Mouse (Mus musculus) liver, embryonic 15.5 days (tissue): ENCODE measurements at regions not wholly inside any gene's neighbourhood (a gene's known extent, or its start where the extent isn't known, plus 50 kb on each side); places are given as distances from the start of the nearest gene placed in this dataset.
A peak's percentile ranks its signal among the peaks of the same experiment; 100 is the strongest.

Source experiments
- ATAC-seq: fragments of 200-750 bp; cut with Nextera tagmentation; 2 replicates; pipeline ENCODE4 v1.8.0; 2017; ENCODE audit warnings: moderate number of reproducible peaks, mild to moderate bottlenecking, moderate library complexity; ENCODE audit not compliant: insufficient read depth
- H3K27ac ChIP-seq: fragments of 300-500 bp; sonication (generic); replicated peaks from 2 replicates; pipeline ENCODE4 v1.5.1; 2015; ENCODE audit warnings: mild to moderate bottlenecking, inconsistent platforms
- H3K27me3 ChIP-seq: fragments of 300-500 bp; sonication (generic); 2 replicates; pipeline ENCODE4 v1.6.1; 2015; ENCODE audit warnings: mild to moderate bottlenecking, inconsistent platforms
- H3K36me3 ChIP-seq: fragments of 300-500 bp; sonication (generic); replicated peaks from 2 replicates; pipeline ENCODE4 v1.6.1; 2015; ENCODE audit warnings: moderate library complexity, mild to moderate bottlenecking, inconsistent platforms
- H3K4me1 ChIP-seq: fragments of 300-500 bp; sonication (generic); replicated peaks from 2 replicates; pipeline ENCODE4 v1.6.1; 2015; ENCODE audit warnings: inconsistent platforms
- H3K4me2 ChIP-seq: fragments of 300-500 bp; sonication (generic); 2 replicates; pipeline ENCODE4 v1.6.1; 2015; ENCODE audit warnings: moderate library complexity, mild to moderate bottlenecking, inconsistent platforms
- H3K4me3 ChIP-seq: fragments of 300-500 bp; sonication (generic); replicated peaks from 2 replicates; pipeline ENCODE4 v1.5.1; 2015; ENCODE audit warnings: mild to moderate bottlenecking, inconsistent platforms
- H3K9ac ChIP-seq: fragments of 300-500 bp; sonication (generic); 2 replicates; pipeline ENCODE4 v1.6.1; 2015; ENCODE audit warnings: moderate library complexity, mild to moderate bottlenecking, inconsistent platforms
- H3K9me3 ChIP-seq: fragments of 300-500 bp; sonication (generic); replicated peaks from 2 replicates; pipeline ENCODE4 v1.6.1; 2016; ENCODE audit warnings: inconsistent platforms
- WGBS: fragments of 180-500 bp; shearing (Covaris S2); methylation state at CpG from one replicate; pipeline ENCODE4 v1.1.7; 2015; ENCODE audit warnings: mixed read lengths; ENCODE audit not compliant: insufficient replicate concordance; 5-methylcytosine and 5-hydroxymethylcytosine counted together

- no peak overlapping the region for H3K4me2 ChIP-seq
- H3K27ac ChIP-seq = no peak overlapping the region
- H3K4me3 ChIP-seq = no peak overlapping the region
- WGBS = 66% methylated on average over 8 of the region's 8 CpGs
- no peak for ATAC-seq
- H3K9me3 ChIP-seq = no peaks in the 10 kb centered on the region
- H3K27me3 ChIP-seq = no peaks in the 10 kb centered on the region
- peaks cover 15% of the 10 kb centered on the region; the same call in 1 of the 2 replicates for H3K4me1 ChIP-seq
- no peaks in the 10 kb centered on the region for H3K36me3 ChIP-seq
- H3K9ac ChIP-seq = no peak overlapping the region
These were observed 105.0 kb upstream of the Bcl6 start for GRCm38 (mm10) chr16:24093624-24094023.

- H3K4me1 ChIP-seq = peaks cover 15% of the 10 kb centered on the region; the same call in 1 of the 2 replicates
- no peaks in the 10 kb centered on the region for H3K9me3 ChIP-seq
- no peaks in the 10 kb centered on the region for H3K27me3 ChIP-seq
- ATAC-seq = no peak
- 46% methylated on average over 5 of the region's 5 CpGs for WGBS
- no peak overlapping the region for H3K27ac ChIP-seq
- H3K4me3 ChIP-seq = no peak overlapping the region
- H3K4me2 ChIP-seq = no peak overlapping the region
- no peak overlapping the region for H3K9ac ChIP-seq
- H3K36me3 ChIP-seq = no peaks in the 10 kb centered on the region
These were observed 104.2 kb upstream of the Bcl6 start for GRCm38 (mm10) chr16:24092616-24093525.

GRCm38 (mm10) chr16:24092136-24092535 is 103.5 kb upstream of the Bcl6 start:
- no peak overlapping the region for H3K27ac ChIP-seq
- ATAC-seq = no peak
- H3K9ac ChIP-seq = no peak overlapping the region
- no peaks in the 10 kb centered on the region for H3K9me3 ChIP-seq
- no peaks in the 10 kb centered on the region for H3K27me3 ChIP-seq
- 57% methylated on average over 4 of the region's 4 CpGs for WGBS
- H3K4me3 ChIP-seq = no peak overlapping the region
- peaks cover 15% of the 10 kb centered on the region; the same call in 1 of the 2 replicates for H3K4me1 ChIP-seq
- no peak overlapping the region for H3K4me2 ChIP-seq
- H3K36me3 ChIP-seq = no peaks in the 10 kb centered on the region

- no peaks in the 10 kb centered on the region for H3K9me3 ChIP-seq
- no peak for ATAC-seq
- 53% methylated on average over 4 of the region's 4 CpGs for WGBS
- H3K4me1 ChIP-seq = peaks cover 15% of the 10 kb centered on the region; the same call in 1 of the 2 replicates
- H3K4me2 ChIP-seq = no peak overlapping the region
- no peak overlapping the region for H3K4me3 ChIP-seq
- no peak overlapping the region for H3K9ac ChIP-seq
- H3K27me3 ChIP-seq = no peaks in the 10 kb centered on the region
- H3K27ac ChIP-seq = 0 out of 2 replicates have a peak overlapping the region, but pooled peaks have one; percentile 1
- H3K36me3 ChIP-seq = no peaks in the 10 kb centered on the region
These were observed 102.3 kb upstream of the Bcl6 start for GRCm38 (mm10) chr16:24090981-24091380.

GRCm38 (mm10) chr16:24089840-24090762 is 101.4 kb upstream of the Bcl6 start:
- Histone ChIP-seq H3K4me1 (peaks cover 15% of the 10 kb centered on the region; the same call in 1 of the 2 replicates), H3K27ac (peak overlapping the region; percentile 19; the same call in 1 of the 2 replicates), H3K4me3 (no peak overlapping the region), H3K4me2 (no peak overlapping the region), H3K27me3 (no peaks in the 10 kb centered on the region), H3K9ac (no peak overlapping the region), H3K36me3 (no peaks in the 10 kb centered on the region), H3K9me3 (no peaks in the 10 kb centered on the region)
- peak; percentile 75 for ATAC-seq
- WGBS = 65% methylated on average over 11 of the region's 11 CpGs

- Histone ChIP-seq H3K4me3 (no peak overlapping the region), H3K9ac (no peak overlapping the region), H3K9me3 (no peaks in the 10 kb centered on the region), H3K4me1 (no peaks in the 10 kb centered on the region; the same call in none of the 2 replicates), H3K36me3 (no peaks in the 10 kb centered on the region), H3K27me3 (no peaks in the 10 kb centered on the region), H3K4me2 (no peak overlapping the region), H3K27ac (no peak overlapping the region)
- no peak for ATAC-seq
- WGBS = 56% methylated on average over 8 of the region's 8 CpGs
These were observed 95.3 kb upstream of the Bcl6 start for GRCm38 (mm10) chr16:24083966-24084365.

GRCm38 (mm10) chr16:24080471-24080870 is 91.8 kb upstream of the Bcl6 start:
- Histone ChIP-seq H3K4me3 (no peak overlapping the region), H3K27ac (no peak overlapping the region), H3K9me3 (no peaks in the 10 kb centered on the region), H3K27me3 (no peaks in the 10 kb centered on the region), H3K4me1 (no peaks in the 10 kb centered on the region; the same call in none of the 2 replicates), H3K4me2 (no peak overlapping the region), H3K9ac (no peak overlapping the region), H3K36me3 (no peaks in the 10 kb centered on the region)
- ATAC-seq = no peak
- WGBS = 67% methylated on average over 5 of the region's 5 CpGs

- H3K27ac ChIP-seq = peak overlapping the region; percentile 38; the same call in 1 of the 2 replicates
- no peak overlapping the region for H3K9ac ChIP-seq
- 54% methylated on average over 1 of the region's 1 CpGs for WGBS
- H3K9me3 ChIP-seq = no peaks in the 10 kb centered on the region
- H3K4me3 ChIP-seq = no peak overlapping the region
- H3K4me2 ChIP-seq = no peak overlapping the region
- no peaks in the 10 kb centered on the region for H3K36me3 ChIP-seq
- ATAC-seq = peak; percentile 25; the same call in 1 of the 2 replicates
- no peaks in the 10 kb centered on the region; the same call in none of the 2 replicates for H3K4me1 ChIP-seq
- H3K27me3 ChIP-seq = no peaks in the 10 kb centered on the region
These were observed 90.0 kb upstream of the Bcl6 start for GRCm38 (mm10) chr16:24078622-24079021.

- no peaks in the 10 kb centered on the region for H3K27me3 ChIP-seq
- 54% methylated on average over 2 of the region's 2 CpGs for WGBS
- no peaks in the 10 kb centered on the region; the same call in none of the 2 replicates for H3K4me1 ChIP-seq
- no peaks in the 10 kb centered on the region for H3K9me3 ChIP-seq
- no peak overlapping the region for H3K4me3 ChIP-seq
- no peaks in the 10 kb centered on the region for H3K36me3 ChIP-seq
- no peak overlapping the region for H3K4me2 ChIP-seq
- no peak overlapping the region for H3K27ac ChIP-seq
- no peak overlapping the region for H3K9ac ChIP-seq
- no peak for ATAC-seq
These were observed 88.8 kb upstream of the Bcl6 start for GRCm38 (mm10) chr16:24077428-24077827.

GRCm38 (mm10) chr16:24076799-24077136 is 88.1 kb upstream of the Bcl6 start:
- H3K9ac ChIP-seq = no peak overlapping the region
- no peak overlapping the region for H3K4me2 ChIP-seq
- H3K36me3 ChIP-seq = no peaks in the 10 kb centered on the region
- no peaks in the 10 kb centered on the region; the same call in none of the 2 replicates for H3K4me1 ChIP-seq
- no peaks in the 10 kb centered on the region for H3K27me3 ChIP-seq
- no peak overlapping the region for H3K4me3 ChIP-seq
- no peaks in the 10 kb centered on the region for H3K9me3 ChIP-seq
- no peak overlapping the region for H3K27ac ChIP-seq
- 34% methylated on average over 4 of the region's 4 CpGs for WGBS
- ATAC-seq = no peak
